Mouse (Mus musculus) mouse embryonic stem cell (cell line): ENCODE results near the gene Bloc1s3.

Source experiments
- in situ Hi-C, 2 experiments: fragments of 300-500 bp; cut with MboI; formaldehyde crosslinking; loops; 1 replicate in 1 of 2; 3 replicates in 1 of 2; pipeline ENCODE4 v1.14.3; 2019 to 2020; ENCODE audit warnings: low sequenced_read_pairs in 2 of 2, low pct_unique_long_range_greater_than_20kb in 1 of 2, mixed read lengths in 1 of 2; ENCODE audit not compliant: unreplicated experiment in 1 of 2

Gene Bloc1s3

GRCm38 (mm10) chr7:19459144-19459870 is 48.9 kb downstream of the Bloc1s3 start:
- in situ Hi-C loops, result no loop called here

DNA sequence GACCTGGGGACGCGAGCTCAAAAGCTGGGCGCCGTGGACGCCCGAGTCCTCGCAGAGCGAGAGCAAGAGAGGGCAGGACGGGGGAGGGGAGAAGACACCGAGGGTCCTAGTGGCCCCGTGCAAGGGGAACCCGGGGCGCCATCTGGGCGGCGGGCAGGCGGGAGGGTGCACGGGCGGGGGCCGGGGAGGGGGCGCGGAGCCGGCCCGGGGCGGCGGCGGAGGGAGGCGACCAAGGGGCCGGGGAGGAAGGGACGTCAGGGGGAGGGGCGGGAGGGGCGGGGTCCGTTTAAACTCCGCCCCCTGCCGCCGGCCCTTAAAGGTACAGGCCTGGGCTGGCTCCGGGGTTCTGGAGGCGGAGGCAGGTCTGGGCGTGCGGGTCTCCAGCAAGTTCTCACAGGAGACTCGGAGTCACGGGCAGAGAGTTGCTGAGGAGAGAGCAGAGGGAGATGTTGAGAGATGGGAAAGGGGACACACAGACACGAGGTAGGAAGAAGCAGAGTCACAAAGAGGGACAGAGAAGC is 49.5 kb downstream of the Bloc1s3 start, which contains the start of gene Mark4:
Gene Mark4, minus strand, starts transcription at position 231 of the 521 bp plus-strand sequence.
- in situ Hi-C loops, result no loop called here

DNA sequence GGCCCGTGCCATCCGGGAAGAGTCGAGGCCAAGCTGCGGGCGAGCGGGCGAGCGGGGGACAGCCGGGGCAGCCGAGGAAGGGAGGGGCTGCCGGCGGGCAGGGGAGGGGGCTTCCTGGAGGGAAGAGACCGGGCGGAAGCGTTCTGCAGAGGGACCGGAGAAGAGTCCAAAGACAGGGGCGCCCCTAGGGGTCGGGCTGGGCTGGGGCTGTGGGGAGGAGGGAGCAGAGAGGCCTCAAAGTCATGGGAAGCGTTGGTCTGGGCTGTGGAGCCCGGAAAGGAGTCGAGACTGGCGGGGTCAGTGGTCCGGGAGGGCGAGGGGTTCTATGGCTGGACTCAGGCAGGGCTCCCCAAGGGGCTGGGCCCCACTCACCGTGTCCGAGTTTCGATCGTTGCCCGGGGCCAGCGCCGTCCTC is 50.1 kb downstream of the Bloc1s3 start:
- in situ Hi-C loops, result no loop called here

DNA sequence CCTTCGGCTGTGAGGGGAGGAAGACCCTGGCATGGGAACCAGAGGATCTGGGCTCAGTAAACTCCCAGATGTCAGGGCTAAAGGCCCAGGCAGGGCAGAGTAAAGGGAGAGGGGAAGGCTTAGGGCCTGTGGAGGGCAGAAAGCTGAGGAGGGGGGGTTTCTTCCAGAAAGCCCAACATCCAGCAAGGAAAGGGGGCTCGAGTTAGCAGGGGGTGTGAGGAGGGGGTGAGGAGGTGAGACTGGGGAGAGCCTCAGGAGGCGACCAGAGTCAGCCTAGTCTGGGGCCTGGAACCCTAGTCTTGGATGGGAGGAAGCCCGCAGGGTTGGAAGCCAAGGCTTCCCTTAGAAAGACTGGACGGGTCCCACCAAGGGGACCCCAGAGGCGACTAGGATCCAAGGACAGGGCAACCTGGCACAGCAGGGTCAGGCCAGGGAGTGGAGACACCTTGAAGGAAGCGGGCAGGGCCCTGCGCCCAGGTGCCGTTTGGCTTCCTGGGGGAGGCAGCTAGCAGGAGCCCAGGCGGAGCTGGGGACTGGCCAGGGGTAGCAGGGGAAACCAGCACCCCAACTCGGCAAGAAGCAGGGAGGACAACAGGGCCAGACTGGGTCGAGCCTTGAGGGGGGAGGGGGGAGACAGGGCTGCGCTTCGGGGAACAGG is 50.6 kb downstream of the Bloc1s3 start:
- in situ Hi-C loops, result no loop called here

- in situ Hi-C loops, result no loop called here
These were observed 51.5 kb downstream of the Bloc1s3 start for GRCm38 (mm10) chr7:19456628-19457027.

GRCm38 (mm10) chr7:19455819-19456495 is 52.2 kb downstream of the Bloc1s3 start:
- in situ Hi-C loops, result no loop called here

- in situ Hi-C loops, result no loop called here
These were observed 53.0 kb downstream of the Bloc1s3 start for GRCm38 (mm10) chr7:19455186-19455585.
